Mouse (Mus musculus) neural tube, embryonic 15.5 days (tissue): Measurements from ENCODE around the gene Sstr2. TPM values are rescaled to one million over a fixed set of nuclear protein-coding genes. Genes with fewer than 3 reads are reported as not detected.

Experiments used
- ATAC-seq: fragments of 200-750 bp; cut with Nextera tagmentation; 2 replicates; pipeline ENCODE4 v1.8.0; 2017; ENCODE audit warnings: mild to moderate bottlenecking, moderate TSS enrichment, moderate library complexity; ENCODE audit not compliant: low FRiP score
- H3K27ac ChIP-seq: fragments of 300-500 bp; sonication (generic); replicated peaks from 2 replicates; pipeline ENCODE4 v1.5.1; 2015; ENCODE audit warnings: mild to moderate bottlenecking, inconsistent platforms
- H3K27me3 ChIP-seq: fragments of 300-500 bp; sonication (generic); replicated peaks from 2 replicates; pipeline ENCODE4 v1.6.1; 2015; ENCODE audit warnings: inconsistent platforms
- H3K36me3 ChIP-seq: fragments of 300-500 bp; sonication (generic); 2 replicates; pipeline ENCODE4 v1.6.1; 2015; ENCODE audit warnings: inconsistent platforms
- H3K4me1 ChIP-seq: fragments of 300-500 bp; sonication (generic); 2 replicates; pipeline ENCODE4 v1.6.1; 2015; ENCODE audit warnings: inconsistent platforms
- H3K4me2 ChIP-seq: fragments of 300-500 bp; sonication (generic); 2 replicates; pipeline ENCODE4 v1.6.1; 2015; ENCODE audit warnings: inconsistent platforms, mild to moderate bottlenecking, moderate library complexity
- H3K4me3 ChIP-seq: fragments of 300-500 bp; sonication (generic); replicated peaks from 2 replicates; pipeline ENCODE4 v1.5.1; 2015; ENCODE audit warnings: mild to moderate bottlenecking, inconsistent platforms
- H3K9ac ChIP-seq: fragments of 300-500 bp; sonication (generic); replicated peaks from 2 replicates; pipeline ENCODE4 v1.6.1; 2015; ENCODE audit warnings: mild to moderate bottlenecking, inconsistent platforms
- H3K9me3 ChIP-seq: fragments of 300-500 bp; sonication (generic); replicated peaks from 2 replicates; pipeline ENCODE4 v1.6.1; 2016; ENCODE audit warnings: inconsistent platforms
- WGBS: fragments of 180-500 bp; shearing (Covaris S2); methylation state at CpG from one replicate; pipeline ENCODE4 v1.1.7; 2015; ENCODE audit warnings: mixed read lengths; 5-methylcytosine and 5-hydroxymethylcytosine counted together
- polyA plus RNA-seq: library from polyadenylated mRNA; unstranded; fragments of >200 nt; fragmentation: Nextera tagmentation; extraction: Ambion mirVana; gene quantifications from 2 replicates; pipeline ENCODE4 v1.2.1, GENCODE M21; 2015

The Sstr2 gene
- polyA plus RNA-seq, 1 experiment from 2014 or later: 11.6 TPM

DNA sequence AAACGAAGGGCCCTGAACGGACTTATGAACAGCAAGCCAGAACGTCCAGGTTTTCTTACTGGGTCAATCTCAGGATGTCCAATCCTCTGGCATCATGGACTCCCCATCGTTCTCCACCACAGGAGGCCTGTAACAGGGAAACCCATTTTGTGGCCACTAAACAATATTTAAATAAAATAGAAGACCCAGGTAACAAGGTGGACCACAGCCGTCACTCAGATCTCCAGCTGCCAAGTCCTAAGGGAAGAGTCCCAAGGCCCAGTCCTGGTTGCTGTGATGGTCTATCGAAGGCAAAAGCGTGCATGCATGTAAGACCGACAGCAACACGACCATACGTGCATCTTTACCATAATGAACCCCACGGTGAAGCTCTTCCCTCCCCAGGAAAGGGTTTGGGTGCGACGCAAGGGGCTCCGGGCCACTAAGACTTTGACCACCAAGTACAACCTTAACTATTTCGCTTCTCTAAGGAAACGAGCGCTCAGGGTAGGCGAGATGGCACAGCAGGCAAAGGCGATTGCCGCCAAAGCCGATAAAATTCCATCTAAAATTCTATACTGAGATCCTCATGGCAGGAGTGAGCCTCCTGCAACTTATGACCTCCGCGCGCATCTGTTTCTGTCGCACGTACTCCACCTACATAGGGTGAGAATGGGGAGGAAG lies 29.7 kb downstream of the Sstr2 start, which contains the start of gene Cog1:
Cog1 (plus strand) TSS at position 480 of the 663 bp plus-strand sequence.
- WGBS: 43% methylated on average over 26 of the region's 26 CpGs
- Histone ChIP-seq H3K9me3 (no peaks in the 10 kb centered on the region), H3K36me3 (peaks cover 21% of the 10 kb centered on the region), H3K4me3 (peak within 1 kb of the TSS; percentile 92), H3K4me1 (peaks cover 32% of the 10 kb centered on the region), H3K4me2 (peak within 1 kb of the TSS; percentile 71), H3K27ac (peak within 1 kb of the TSS; percentile 93), H3K9ac (peak within 1 kb of the TSS; percentile 98), H3K27me3 (no peaks in the 10 kb centered on the region)
- ATAC-seq: no peak; the same call in 1 of the 2 replicates

DNA sequence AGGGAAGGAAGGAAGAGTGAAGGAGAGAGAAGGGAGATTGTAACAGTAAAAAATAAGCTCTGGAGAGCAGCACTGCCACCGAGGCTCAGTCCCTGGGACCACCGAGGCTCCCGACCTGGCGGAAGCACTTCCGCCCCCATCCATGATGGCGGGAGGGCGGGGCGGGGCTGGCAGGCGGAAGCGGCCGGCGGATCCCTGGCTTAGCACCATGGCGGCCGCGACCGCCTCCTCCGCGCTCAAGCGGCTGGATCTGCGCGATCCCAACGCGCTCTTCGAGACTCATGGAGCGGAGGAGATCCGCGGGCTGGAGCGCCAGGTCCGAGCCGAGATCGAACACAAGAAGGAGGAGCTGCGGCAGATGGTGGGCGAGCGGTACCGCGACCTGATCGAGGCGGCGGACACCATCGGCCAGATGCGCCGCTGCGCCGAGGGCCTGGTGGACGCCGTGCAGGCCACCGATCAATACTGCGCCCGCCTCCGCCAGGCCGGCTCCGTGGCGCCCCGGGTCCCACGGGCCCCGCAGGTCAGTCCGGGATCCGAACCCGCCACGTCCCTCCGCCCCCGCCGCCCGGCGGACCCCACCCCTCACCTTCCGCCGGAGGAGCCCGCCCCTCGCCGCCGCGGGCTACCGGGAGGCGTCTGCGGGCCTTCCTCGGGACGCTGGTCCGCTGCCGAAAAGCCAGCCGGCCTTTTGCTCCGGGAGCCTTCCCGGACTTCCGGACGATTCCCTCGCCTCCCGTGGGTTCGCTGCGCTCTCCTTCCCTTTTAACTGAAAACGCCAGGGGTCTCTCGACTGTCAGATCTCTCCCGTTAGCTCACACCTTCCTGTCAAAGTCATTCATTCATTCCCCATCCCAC lies 30.4 kb downstream of the Sstr2 start, which contains the start of gene Slc39a11:
Slc39a11 (minus strand) TSS at position 727 of the 858 bp plus-strand sequence.
- peak within 1 kb of the TSS; percentile 71 for H3K4me2 ChIP-seq
- peaks cover 32% of the 10 kb centered on the region for H3K4me1 ChIP-seq
- H3K27me3 ChIP-seq: no peaks in the 10 kb centered on the region
- peak within 1 kb of the TSS; percentile 98 for H3K9ac ChIP-seq
- under 1% methylated on average over 81 of the region's 91 CpGs for WGBS
- peak within 1 kb of the TSS; percentile 92 for H3K4me3 ChIP-seq
- no peaks in the 10 kb centered on the region for H3K9me3 ChIP-seq
- peaks cover 29% of the 10 kb centered on the region for H3K36me3 ChIP-seq
- peak within 1 kb of the TSS; percentile 93 for H3K27ac ChIP-seq
- peak; percentile 85 for ATAC-seq

DNA sequence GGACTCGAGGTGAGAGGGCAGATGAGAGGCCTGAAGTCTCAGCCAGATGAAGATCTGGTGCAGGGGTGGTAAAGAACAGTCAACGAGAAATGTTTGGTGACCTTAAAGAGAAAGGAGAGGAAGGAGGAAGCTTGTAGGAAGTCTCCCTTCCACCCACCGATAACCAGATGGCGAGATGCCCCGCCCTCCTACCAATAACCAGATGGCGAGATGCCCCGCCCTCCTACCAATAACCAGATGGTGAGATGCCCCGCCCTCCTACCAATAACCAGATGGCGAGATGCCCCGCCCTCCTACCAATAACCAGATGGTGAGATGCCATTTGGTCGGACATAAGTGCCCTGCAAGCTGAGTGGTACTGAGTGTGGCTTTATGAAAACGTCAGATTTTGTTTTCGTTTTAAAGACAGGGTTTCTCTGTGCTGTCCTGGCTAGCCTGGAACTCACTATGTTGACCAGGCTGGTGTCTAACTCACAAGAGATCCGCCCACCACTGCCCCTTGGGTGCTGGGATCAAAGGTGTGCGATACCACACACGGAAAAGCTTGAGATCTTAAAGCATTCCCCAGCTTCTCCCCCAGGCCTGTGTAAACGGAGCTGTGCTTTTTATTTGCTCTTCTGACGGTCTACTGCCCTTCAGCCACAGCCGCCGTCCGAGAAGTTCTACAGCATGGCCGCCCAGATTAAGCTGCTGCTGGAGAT lies 32.2 kb downstream of the Sstr2 start:
- no peak overlapping the region for H3K27ac ChIP-seq

DNA sequence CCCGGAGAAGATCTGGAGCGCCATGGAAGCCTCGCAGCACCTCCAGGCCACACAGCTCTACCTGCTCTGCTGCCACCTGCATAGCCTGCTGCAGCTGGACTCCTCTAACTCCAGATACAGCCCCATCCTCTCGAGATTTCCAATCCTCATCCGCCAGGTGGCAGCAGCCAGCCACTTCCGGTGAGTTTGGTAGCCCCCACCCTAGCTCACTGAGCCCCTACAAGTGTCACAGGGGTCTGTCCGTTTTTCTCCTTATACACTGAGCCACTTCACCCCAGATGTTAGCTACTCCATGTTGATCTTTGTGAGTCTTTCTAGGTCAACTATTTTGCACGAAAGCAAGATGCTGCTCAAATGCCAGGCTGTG lies 32.7 kb downstream of the Sstr2 start:
- no peak overlapping the region for H3K4me2 ChIP-seq
- H3K27ac ChIP-seq: no peak overlapping the region
- H3K9ac ChIP-seq: no peak overlapping the region
- H3K36me3 ChIP-seq: peaks cover 52% of the 10 kb centered on the region
- no peaks in the 10 kb centered on the region for H3K27me3 ChIP-seq
- ATAC-seq: no peak
- peaks cover 40% of the 10 kb centered on the region for H3K4me1 ChIP-seq
- H3K4me3 ChIP-seq: no peak overlapping the region
- WGBS: 53% methylated on average over 8 of the region's 8 CpGs
- H3K9me3 ChIP-seq: no peaks in the 10 kb centered on the region

More for the DNA sequence above, 32.2 kb downstream of the Sstr2 start:
- Histone ChIP-seq H3K4me3 (no peak overlapping the region), H3K27me3 (no peaks in the 10 kb centered on the region), H3K4me2 (peak overlapping the region; percentile 71; the same call in 1 of the 2 replicates), H3K9me3 (no peaks in the 10 kb centered on the region), H3K9ac (no peak overlapping the region), H3K4me1 (peaks cover 36% of the 10 kb centered on the region), H3K36me3 (peaks cover 47% of the 10 kb centered on the region)
- 65% methylated on average over 22 of the region's 22 CpGs for WGBS
- ATAC-seq: no peak

DNA sequence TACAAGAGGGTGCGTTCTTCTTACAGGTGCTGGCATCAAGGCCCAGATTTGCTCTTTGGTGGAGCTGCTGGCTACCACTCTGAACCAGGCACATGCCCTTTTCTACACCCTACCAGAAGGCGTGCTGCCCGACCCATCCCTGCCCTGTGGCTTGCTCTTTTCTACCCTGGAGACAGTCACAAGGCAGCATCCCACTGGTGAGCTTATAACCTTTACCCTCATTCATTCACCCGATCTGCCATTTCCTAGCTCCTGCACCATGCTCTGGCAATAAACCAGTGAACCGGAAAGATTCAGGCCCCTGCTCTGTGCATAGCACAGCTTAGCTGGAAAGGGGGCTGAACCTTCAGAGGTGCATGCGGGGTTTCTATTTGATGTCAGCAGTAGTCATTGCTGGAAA lies 33.4 kb downstream of the Sstr2 start:
- 88% methylated on average over 6 of the region's 6 CpGs for WGBS
- ATAC-seq: no peak

DNA sequence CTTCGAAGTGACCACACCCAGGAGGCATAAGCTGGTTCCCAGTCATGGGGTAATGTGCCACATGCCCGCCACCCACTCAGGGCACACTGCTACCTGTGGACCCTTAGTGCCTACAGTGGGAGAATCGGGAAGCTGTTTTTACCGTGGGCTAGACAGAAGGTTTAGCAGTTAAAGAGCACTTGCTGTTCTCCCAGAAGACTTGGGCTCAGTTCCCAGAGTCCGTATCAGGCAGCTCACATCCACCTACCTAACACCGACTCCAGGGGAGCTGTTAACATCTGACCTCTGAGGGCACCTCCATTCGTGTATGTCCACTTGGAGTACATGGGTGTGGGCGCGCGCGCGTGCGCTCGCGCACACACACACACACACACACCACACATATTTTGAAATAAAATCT lies 35.0 kb downstream of the Sstr2 start:
- Histone ChIP-seq H3K27me3 (no peaks in the 10 kb centered on the region), H3K9ac (no peak overlapping the region), H3K27ac (no peak overlapping the region), H3K9me3 (no peaks in the 10 kb centered on the region), H3K4me3 (no peak overlapping the region), H3K4me1 (peaks cover 27% of the 10 kb centered on the region), H3K4me2 (no peak overlapping the region), H3K36me3 (peaks cover 74% of the 10 kb centered on the region)
- no peak for ATAC-seq
- 94% methylated on average over 15 of the region's 15 CpGs for WGBS

More for the DNA sequence above, 33.4 kb downstream of the Sstr2 start:
- H3K36me3 ChIP-seq: peaks cover 58% of the 10 kb centered on the region
- H3K4me1 ChIP-seq: peaks cover 40% of the 10 kb centered on the region
- no peak overlapping the region for H3K27ac ChIP-seq
- no peaks in the 10 kb centered on the region for H3K27me3 ChIP-seq
- no peak overlapping the region for H3K4me3 ChIP-seq
- no peak overlapping the region for H3K9ac ChIP-seq
- no peaks in the 10 kb centered on the region for H3K9me3 ChIP-seq
- no peak overlapping the region for H3K4me2 ChIP-seq

DNA sequence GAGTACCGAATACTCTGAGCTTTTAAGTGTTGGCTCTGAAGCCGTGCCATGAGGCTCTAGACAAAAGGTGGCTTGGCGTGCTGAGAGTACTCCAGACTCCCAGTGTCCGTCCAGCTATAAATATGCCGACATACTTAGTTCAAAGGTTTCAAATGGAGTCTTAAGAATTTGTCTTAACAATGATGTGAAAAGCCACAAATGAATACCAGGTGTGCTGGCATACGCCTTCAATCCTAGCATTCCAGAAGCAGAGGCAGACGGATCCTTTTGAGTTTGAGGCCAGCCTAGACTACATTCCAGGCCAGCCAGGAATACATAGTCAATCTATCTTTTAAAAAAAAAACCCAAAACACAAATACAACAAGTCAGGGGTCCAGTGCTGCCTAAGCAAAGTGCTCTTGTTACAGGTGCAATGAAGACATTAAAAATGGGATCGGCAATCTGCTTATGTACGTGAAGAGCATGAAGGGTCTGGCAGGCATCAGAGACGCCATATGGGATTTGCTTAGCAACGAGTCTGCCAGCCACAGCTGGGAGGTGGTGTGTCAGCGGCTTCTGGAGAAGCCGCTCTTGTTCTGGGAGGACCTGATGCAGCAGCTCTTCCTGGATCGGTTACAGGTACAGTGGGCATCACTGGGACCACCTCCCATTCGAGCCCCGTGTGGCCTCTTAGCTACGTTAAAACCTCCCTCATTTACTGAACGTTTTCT lies 35.6 kb downstream of the Sstr2 start:
- no peak overlapping the region for H3K27ac ChIP-seq
- H3K36me3 ChIP-seq: peaks cover 80% of the 10 kb centered on the region
- 87% methylated on average over 18 of the region's 18 CpGs for WGBS
- no peaks in the 10 kb centered on the region for H3K9me3 ChIP-seq
- H3K4me1 ChIP-seq: peaks cover 27% of the 10 kb centered on the region
- H3K9ac ChIP-seq: no peak overlapping the region
- no peak overlapping the region for H3K4me2 ChIP-seq
- ATAC-seq: no peak
- H3K27me3 ChIP-seq: no peaks in the 10 kb centered on the region
- no peak overlapping the region for H3K4me3 ChIP-seq

DNA sequence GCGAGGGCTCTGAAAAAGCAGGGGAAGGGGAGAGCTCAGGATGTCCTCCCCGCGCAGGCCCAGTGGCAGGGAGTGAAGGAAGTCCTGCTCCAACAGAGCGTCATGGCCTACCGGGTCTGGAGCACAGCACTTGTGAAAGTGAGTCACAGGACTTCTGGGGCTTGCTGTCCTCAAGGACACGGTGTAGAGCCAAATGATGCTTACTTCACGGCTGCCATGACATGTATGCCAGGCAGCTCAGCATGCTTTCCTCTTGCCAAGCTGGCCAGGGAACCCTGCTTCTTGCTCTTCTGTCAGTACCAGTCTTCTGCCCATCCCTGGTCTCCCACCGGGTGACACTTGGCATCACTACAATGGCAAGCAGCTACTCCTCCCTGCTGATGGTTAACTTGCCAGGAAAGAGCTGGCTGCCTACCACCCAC lies 37.4 kb downstream of the Sstr2 start:
- H3K4me2 ChIP-seq: no peak overlapping the region
- no peaks in the 10 kb centered on the region for H3K27me3 ChIP-seq
- H3K27ac ChIP-seq: no peak overlapping the region
- peak; percentile 58 for ATAC-seq
- 80% methylated on average over 8 of the region's 8 CpGs for WGBS
- H3K36me3 ChIP-seq: peaks cover 97% of the 10 kb centered on the region
- no peak overlapping the region for H3K9ac ChIP-seq
- H3K4me3 ChIP-seq: no peak overlapping the region
- H3K9me3 ChIP-seq: no peaks in the 10 kb centered on the region
- peaks cover 12% of the 10 kb centered on the region for H3K4me1 ChIP-seq

DNA sequence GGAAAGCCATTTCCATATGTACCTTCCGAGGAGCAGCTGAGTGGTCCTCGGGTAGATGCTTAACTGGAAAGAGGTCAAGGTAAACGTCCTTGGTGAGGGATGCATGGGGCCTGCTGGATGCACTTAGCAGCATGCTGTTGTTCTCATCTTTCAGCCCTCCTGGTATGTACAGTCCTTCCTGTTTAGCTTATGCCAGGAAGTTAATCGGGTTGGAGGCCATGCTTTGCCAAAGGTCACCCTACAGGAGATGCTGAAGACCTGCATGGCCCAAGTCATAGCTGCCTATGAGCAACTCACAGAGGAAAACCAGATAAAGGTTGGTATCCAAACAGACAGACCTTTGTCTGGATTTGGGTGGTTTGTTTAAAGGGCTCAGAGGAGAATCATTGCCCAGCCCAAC lies 38.1 kb downstream of the Sstr2 start:
- Histone ChIP-seq H3K9me3 (no peaks in the 10 kb centered on the region), H3K27me3 (no peaks in the 10 kb centered on the region), H3K27ac (no peak overlapping the region), H3K4me3 (no peak overlapping the region), H3K4me1 (peaks cover 8% of the 10 kb centered on the region), H3K36me3 (peaks cover 99% of the 10 kb centered on the region), H3K4me2 (no peak overlapping the region), H3K9ac (no peak overlapping the region)
- no peak for ATAC-seq
- WGBS: 77% methylated on average over 4 of the region's 4 CpGs

DNA sequence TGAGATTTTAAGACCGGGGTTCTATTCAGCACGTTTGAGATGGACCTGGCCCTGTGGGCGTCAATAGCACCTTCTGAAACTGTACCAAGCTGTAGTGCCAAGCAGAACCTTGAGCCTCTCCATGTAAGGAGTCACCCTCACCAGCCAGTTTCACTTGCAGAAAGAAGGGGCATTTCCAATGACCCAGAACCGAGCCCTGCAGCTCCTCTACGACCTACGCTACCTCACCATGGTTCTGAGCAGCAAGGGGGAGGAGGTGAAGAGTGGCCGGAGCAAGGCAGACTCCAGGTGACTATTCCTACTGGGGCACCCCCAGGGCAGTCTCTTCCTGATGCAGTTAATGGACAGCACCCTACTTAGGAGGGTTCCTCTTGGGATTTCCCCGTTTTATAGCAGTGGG lies 39.2 kb downstream of the Sstr2 start:
- WGBS: 93% methylated on average over 8 of the region's 8 CpGs
- H3K27ac ChIP-seq: no peak overlapping the region

DNA sequence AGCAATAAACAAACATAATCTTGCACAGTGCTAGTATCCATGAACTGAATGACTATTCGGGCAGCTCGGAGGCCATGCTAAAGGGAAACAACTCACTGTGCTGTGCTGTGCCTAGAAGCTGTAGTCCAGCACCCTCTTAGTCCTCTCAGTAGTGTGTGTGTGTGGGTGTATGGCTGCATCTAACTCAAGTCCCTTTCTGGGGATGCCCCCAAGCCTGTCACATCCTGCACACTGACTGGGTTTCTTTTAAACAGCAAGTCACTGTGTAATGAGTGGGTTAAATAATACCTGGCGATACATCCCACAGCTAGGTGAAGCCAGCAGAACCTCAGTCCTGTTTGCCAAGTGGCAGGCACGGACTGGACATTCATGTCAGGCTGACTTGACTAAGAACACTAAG lies 39.6 kb downstream of the Sstr2 start:
- H3K36me3 ChIP-seq: peaks cover 96% of the 10 kb centered on the region
- ATAC-seq: no peak

More for the DNA sequence above, 39.2 kb downstream of the Sstr2 start:
- Histone ChIP-seq H3K9me3 (no peaks in the 10 kb centered on the region), H3K9ac (no peak overlapping the region), H3K4me1 (peaks cover 8% of the 10 kb centered on the region; the same call in 1 of the 2 replicates), H3K4me2 (no peak overlapping the region), H3K27me3 (no peaks in the 10 kb centered on the region), H3K36me3 (peaks cover 96% of the 10 kb centered on the region), H3K4me3 (no peak overlapping the region)
- ATAC-seq: no peak

More for the DNA sequence above, 39.6 kb downstream of the Sstr2 start:
- Histone ChIP-seq H3K4me2 (no peak overlapping the region), H3K9ac (no peak overlapping the region), H3K27ac (no peak overlapping the region), H3K27me3 (no peaks in the 10 kb centered on the region), H3K4me3 (no peak overlapping the region), H3K9me3 (no peaks in the 10 kb centered on the region), H3K4me1 (peaks cover 8% of the 10 kb centered on the region; the same call in 1 of the 2 replicates)
- 89% methylated on average over 4 of the region's 4 CpGs for WGBS
